Mouse (Mus musculus): Measurements from ENCODE around the gene Siglec1. TPM values are rescaled to one million over a fixed set of nuclear protein-coding genes. Genes with fewer than 3 reads are reported as not detected.

Gene Siglec1
- polyA plus RNA-seq (2012; rRNA removed) = 5.1 and 6.2 TPM in 2 replicates

DNA sequence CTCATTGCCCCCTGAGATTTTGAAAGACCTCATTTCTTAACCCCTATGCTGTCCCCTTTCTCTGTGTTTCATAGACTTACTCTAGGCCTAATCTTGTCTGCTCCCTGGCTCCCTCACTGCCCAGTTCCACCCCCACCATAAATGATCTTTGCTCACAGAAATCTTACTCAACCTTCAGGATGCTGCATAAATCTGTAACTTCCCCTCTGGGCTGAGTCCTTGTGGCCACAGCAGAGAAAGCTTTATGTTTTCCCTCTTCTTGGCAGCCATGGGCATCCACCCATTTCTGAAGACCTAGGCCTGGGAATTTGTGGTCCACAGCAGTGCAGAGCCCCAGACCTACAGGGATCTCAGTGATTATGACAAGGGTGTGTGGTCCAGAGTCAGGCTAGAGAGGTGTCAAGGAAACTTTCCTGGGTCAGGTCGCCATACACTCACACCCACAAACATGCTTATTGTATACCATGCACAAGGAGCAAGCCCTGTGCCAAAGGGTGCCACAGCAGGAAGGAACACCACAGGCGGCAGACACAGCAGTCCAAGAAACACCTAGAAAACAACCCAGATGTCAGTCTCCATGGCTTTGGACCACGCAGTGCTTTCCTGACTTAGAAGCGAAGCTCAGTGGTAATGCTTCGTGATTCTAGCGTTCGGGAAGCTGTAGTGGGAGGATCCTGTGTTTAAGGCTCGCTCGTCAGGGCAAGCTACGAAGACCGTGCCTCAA, at the start of gene Siglec1:
Gene Siglec1, minus strand, starts transcription at position 99 of the 724 bp plus-strand sequence.

DNA sequence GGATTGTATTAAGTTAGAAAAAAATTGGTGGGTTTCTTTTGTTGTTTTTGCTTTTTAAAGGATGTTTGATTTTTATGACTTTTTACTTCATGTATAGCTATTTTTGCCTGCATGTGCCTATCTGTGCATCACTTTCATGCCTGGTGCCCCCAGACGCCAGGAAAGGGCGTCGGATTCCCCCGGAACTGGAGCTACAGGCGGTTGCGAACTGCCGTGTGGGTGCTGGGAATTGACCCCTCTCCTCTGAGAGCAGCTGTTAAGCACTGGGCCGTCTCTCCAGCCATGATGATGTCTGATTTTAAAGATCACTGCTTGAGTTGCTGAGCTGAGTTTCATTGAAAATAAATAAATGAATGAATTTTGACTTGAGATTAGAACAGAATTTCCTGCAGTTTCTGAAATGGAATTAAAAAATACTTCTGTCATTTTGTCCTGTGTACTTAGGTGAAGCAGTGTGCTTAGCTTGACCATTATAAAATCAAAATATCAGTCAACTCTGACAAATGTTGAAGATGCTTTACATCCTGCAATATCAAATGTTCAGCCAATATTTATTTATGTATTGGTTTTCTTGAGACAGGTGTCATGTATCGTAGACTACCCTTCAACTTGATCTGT, 46.5 kb upstream of the Siglec1 start, which contains the start of gene Gm11037:
Gene Gm11037, plus strand, starts transcription at position 568 of the 618 bp plus-strand sequence.

DNA sequence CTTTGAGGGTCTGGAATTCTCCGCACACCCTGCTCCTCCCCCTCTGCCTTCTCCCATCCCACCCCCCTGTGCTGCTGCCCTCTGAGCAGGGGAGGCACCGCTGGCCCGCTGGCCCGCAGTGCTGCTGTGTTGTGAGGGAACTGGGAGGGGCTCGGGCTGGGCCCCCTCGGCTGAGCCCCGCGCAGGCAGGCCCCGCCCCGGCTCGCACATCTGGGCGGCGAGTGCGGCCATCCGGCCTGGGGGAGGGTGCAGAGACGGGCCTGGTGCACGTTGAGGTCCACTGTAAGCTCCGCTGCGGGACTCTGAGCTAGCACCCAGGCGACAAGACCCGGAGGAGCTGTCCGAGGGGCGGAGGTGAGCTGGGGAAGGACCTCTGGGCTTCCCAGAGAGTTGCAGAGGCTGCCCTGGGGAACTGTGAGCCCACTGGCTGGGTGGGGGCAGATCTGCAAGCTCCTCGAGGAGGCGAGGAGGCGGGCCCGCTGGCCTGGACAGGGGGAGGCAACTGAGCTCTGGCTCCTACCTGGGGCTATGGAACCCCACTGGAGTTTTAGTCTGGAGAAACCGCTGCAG, 40.7 kb upstream of the Siglec1 start, which contains the start of gene Hspa12b:
Gene Hspa12b, plus strand, starts transcription at position 120 of the 570 bp plus-strand sequence.

DNA sequence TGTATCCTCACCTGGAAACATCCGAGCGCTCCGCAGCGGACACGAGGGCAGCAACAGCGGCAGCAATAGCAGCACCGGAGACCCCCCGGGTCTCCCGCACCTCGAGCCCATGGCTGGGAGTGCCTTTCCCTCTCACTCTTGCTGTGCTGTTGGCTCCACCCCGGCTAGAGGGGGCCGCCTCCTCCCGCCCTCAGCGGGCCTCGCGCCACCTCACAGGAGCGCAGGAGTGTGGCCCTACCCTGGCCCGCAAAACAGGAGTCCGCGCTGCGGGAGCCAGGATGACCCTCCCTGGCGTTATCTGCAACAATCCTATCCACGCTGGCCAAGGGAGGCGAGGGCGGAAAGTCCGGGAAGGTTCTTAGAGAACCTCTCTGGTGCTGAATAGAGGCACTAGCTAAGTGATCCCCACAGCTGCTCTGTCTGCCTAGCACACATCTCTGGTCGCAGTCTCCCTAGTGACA, 23.1 kb downstream of the Siglec1 start, which contains the start of gene Adam33:
Gene Adam33, minus strand, starts transcription at position 411 of the 461 bp plus-strand sequence.

DNA sequence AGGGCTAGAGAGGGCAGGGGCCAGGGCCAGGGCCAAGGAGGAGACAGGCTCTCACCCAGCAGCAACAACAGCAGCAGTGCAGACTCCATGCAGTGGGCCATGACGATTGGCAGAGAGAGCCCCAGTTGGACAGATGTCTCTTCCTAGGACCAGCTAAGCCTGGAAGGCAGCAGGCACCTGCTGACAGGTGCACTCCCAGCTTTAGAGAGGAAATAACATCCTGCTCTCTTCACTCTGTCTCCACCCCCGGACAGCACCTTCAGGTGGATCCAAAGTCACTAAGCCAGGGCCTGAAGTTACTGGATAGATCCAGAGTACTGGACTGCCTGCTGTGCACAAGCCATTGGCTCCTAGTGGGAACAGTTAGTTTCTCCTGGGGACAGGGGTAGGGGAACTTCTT, 43.6 kb downstream of the Siglec1 start, which contains the start of gene Gfra4:
Gene Gfra4, minus strand, starts transcription at position 101 of the 400 bp plus-strand sequence.

Other genes starting within 250 kb of the Siglec1 start
- 6.8 and 7.3 TPM in 2 replicates for gene 4930402H24Rik, start 180.4 kb downstream of the Siglec1 start, polyA plus RNA-seq (2012; rRNA removed)
- gene Atrn, start 180.3 kb downstream of the Siglec1 start, polyA plus RNA-seq (2012; rRNA removed) = 10.8 and 11.2 TPM in 2 replicates
- 0.30 and 0.47 TPM in 2 replicates for gene Gfra4, start 43.7 kb downstream of the Siglec1 start, polyA plus RNA-seq (2012; rRNA removed)
- 1.2 and 1.7 TPM in 2 replicates for gene Adam33, start 23.0 kb downstream of the Siglec1 start, polyA plus RNA-seq (2012; rRNA removed)
- gene Hspa12b, start 40.5 kb upstream of the Siglec1 start, polyA plus RNA-seq (2012; rRNA removed) = 1.9 and 2.2 TPM in 2 replicates
- not detected in 2 replicates for gene Gm11037, start 46.7 kb upstream of the Siglec1 start, polyA plus RNA-seq (2012; rRNA removed)
- 53.4 and 66.1 TPM in 2 replicates for gene 1700037H04Rik, start 73.3 kb upstream of the Siglec1 start, polyA plus RNA-seq (2012; rRNA removed)
- gene Cenpb, start 93.3 kb upstream of the Siglec1 start, polyA plus RNA-seq (2012; rRNA removed) = 11.9 and 12.3 TPM in 2 replicates
- gene Cdc25b, start 100.2 kb upstream of the Siglec1 start, polyA plus RNA-seq (2012; rRNA removed) = 82.9 and 102 TPM in 2 replicates
- gene Spef1, start 100.5 kb upstream of the Siglec1 start, polyA plus RNA-seq (2012; rRNA removed) = 1.6 and 1.9 TPM in 2 replicates
- 21.8 and 22.1 TPM in 2 replicates for gene Ap5s1, start 120.3 kb upstream of the Siglec1 start, polyA plus RNA-seq (2012; rRNA removed)
- 33.2 and 33.6 TPM in 2 replicates for gene Mavs, start 147.3 kb upstream of the Siglec1 start, polyA plus RNA-seq (2012; rRNA removed)
- 11.8 and 12.8 TPM in 2 replicates for gene Pank2, start 175.7 kb upstream of the Siglec1 start, polyA plus RNA-seq (2012; rRNA removed)